Mouse (Mus musculus) heart, embryonic 11.5 days (tissue): ENCODE results near the gene Guk1. TPM values are rescaled to one million over a fixed set of nuclear protein-coding genes. Genes with fewer than 3 reads are reported as not detected.
A peak's percentile ranks its signal among the peaks of the same experiment; 100 is the strongest.

Source experiments
- ATAC-seq: fragments of 200-750 bp; cut with Nextera tagmentation; replicated peaks from 2 replicates; pipeline ENCODE4 v1.8.0; 2017; ENCODE audit warnings: moderate library complexity; ENCODE audit not compliant: insufficient number of reproducible peaks, low FRiP score, low TSS enrichment
- H3K27ac ChIP-seq: fragments of 300-500 bp; sonication (generic); 2 replicates; pipeline ENCODE4 v1.5.1; 2014; ENCODE audit warnings: mild to moderate bottlenecking, low read depth, low read length
- H3K27me3 ChIP-seq: fragments of 300-500 bp; sonication (generic); 2 replicates; pipeline ENCODE4 v1.6.1; 2014; ENCODE audit warnings: mild to moderate bottlenecking, low read length, mixed read lengths; ENCODE audit not compliant: control insufficient read depth, insufficient read depth
- H3K36me3 ChIP-seq: fragments of 300-500 bp; sonication (generic); 2 replicates; pipeline ENCODE4 v1.6.1; 2014; ENCODE audit warnings: mild to moderate bottlenecking, low read length, moderate library complexity, mixed read lengths; ENCODE audit not compliant: control insufficient read depth, insufficient read depth
- H3K4me1 ChIP-seq: fragments of 300-500 bp; sonication (generic); 2 replicates; pipeline ENCODE4 v1.6.1; 2014; ENCODE audit warnings: low read length; ENCODE audit not compliant: control insufficient read depth, insufficient read depth
- H3K4me2 ChIP-seq: fragments of 300-500 bp; sonication (generic); 2 replicates; pipeline ENCODE4 v1.6.1; 2014; ENCODE audit warnings: mild to moderate bottlenecking, moderate library complexity
- H3K4me3 ChIP-seq: fragments of 300-500 bp; sonication (generic); 2 replicates; pipeline ENCODE4 v1.5.1; 2014; ENCODE audit warnings: low read depth, low read length
- H3K9ac ChIP-seq: fragments of 300-500 bp; sonication (generic); 2 replicates; pipeline ENCODE4 v1.6.1; 2014; ENCODE audit warnings: mild to moderate bottlenecking, low read depth, low read length, moderate library complexity
- H3K9me3 ChIP-seq: fragments of 300-500 bp; sonication (generic); replicated peaks from 2 replicates; pipeline ENCODE4 v1.6.1; 2016; ENCODE audit warnings: low read length; ENCODE audit not compliant: control insufficient read depth
- WGBS: fragments of 180-500 bp; shearing (Covaris S2); extraction: QIAGEN DNeasy Blood & Tissue Kit; methylation state at CpG from one replicate; pipeline ENCODE4 v1.1.7; 2014; ENCODE audit not compliant: insufficient replicate concordance; 5-methylcytosine and 5-hydroxymethylcytosine counted together
- polyA plus RNA-seq: library from polyadenylated mRNA; unstranded; fragments of >200 nt; fragmentation: Nextera tagmentation; extraction: Ambion mirVana; gene quantifications from 2 replicates; pipeline ENCODE4 v1.2.1, GENCODE M21; 2014

Gene Guk1
- polyA plus RNA-seq, 1 experiment from 2014 or later = 125 TPM

DNA sequence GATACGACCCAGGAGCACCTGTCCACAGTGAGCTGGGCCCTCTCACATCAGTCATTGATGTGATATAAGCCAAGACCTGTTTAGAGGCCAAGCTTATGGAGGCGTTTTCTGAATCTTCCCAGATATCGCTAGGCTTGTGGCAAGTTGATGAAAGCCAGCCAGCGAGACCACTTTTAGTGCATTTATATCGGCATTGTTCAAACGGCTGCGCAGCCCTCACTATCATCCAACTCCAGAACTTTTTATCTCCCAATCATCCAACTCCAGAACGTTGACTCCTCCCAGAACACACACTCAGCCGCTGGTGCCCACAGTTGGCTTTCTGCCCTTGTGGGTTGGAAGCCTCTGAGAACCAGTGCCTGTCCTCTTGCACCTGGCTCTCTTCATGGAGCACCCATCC is 27.6 kb downstream of the Guk1 start:
- ATAC-seq = 0 out of 2 replicates have a peak, but pooled peaks have one; percentile 16
- WGBS = 50% methylated on average over 9 of the region's 9 CpGs
- Histone ChIP-seq H3K36me3 (no peaks in the 10 kb centered on the region), H3K4me3 (peak overlapping the region; percentile 84), H3K27me3 (no peaks in the 10 kb centered on the region), H3K27ac (peak overlapping the region; percentile 99), H3K9me3 (no peaks in the 10 kb centered on the region), H3K4me2 (peak overlapping the region; percentile 62), H3K9ac (peak overlapping the region; percentile 97; the same call in 1 of the 2 replicates), H3K4me1 (peaks cover 27% of the 10 kb centered on the region)

DNA sequence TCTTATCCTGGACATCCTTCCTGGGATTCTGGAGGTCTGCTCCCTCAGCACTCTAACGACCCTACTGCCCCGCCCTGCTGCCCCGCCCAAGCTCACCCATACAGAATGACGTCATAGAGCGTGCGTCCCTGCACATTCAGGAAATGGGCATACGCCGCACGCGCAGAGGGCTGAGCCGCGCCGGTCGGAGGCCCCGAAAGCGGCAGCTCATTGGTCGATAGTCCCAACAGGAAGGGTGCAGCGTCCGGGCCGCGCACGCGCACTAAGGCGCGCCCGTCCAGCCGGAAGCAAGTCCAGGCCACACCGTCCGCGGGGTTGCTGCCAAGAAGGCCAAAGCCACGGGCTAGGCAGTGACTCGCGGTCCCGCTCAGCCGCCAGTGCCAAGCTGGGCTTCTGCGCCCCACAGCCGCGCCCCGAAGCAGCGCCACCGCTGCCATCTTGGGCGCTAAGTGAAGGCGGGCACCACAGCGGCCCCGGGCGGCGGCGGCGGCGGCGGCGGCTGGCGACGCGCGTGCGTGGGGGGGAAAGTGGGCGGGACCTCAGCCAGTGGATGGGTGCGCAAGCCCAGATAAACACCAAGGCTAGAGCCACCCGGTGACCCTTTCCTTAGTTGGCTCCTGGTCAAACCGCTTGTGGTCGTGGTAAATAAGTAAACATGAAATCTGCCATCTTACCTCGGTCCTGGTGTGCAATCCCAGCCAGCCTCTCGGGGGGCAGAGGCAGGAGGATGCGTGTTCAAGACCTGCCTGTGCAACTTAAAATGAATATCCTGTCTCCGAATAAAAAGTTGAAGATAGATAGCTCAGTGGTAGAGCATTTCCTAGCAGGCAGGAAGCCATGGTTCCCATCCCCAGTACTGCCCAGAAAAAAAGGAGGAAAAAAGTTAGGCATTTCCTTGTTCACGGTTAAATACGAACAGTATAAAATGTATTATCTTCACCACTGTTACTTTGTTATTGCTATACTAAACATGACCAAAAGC is 28.5 kb downstream of the Guk1 start, which contains the start of gene Iba57:
TSS of gene Iba57 (minus strand) at position 485 of the 982 bp plus-strand sequence.
- peak within 1 kb of the TSS; percentile 97 for H3K9ac ChIP-seq
- WGBS = 3% methylated on average over 68 of the region's 68 CpGs
- peak; percentile 97 for ATAC-seq
- peaks cover 27% of the 10 kb centered on the region for H3K4me1 ChIP-seq
- H3K27ac ChIP-seq = peak within 1 kb of the TSS; percentile 99
- no peaks in the 10 kb centered on the region for H3K9me3 ChIP-seq
- no peaks in the 10 kb centered on the region for H3K36me3 ChIP-seq
- H3K4me3 ChIP-seq = peak within 1 kb of the TSS; percentile 84
- no peaks in the 10 kb centered on the region for H3K27me3 ChIP-seq
- H3K4me2 ChIP-seq = peak within 1 kb of the TSS; percentile 62

GRCm38 (mm10) chr11:59162443-59163254 is 29.4 kb downstream of the Guk1 start:
- no peaks in the 10 kb centered on the region for H3K9me3 ChIP-seq
- peak overlapping the region; percentile 84 for H3K4me3 ChIP-seq
- no peaks in the 10 kb centered on the region for H3K27me3 ChIP-seq
- WGBS = 52% methylated on average over 9 of the region's 9 CpGs
- H3K9ac ChIP-seq = peak overlapping the region; percentile 97
- ATAC-seq = 0 out of 2 replicates have a peak, but pooled peaks have one; percentile 3
- H3K27ac ChIP-seq = peak overlapping the region; percentile 99
- H3K36me3 ChIP-seq = no peaks in the 10 kb centered on the region; the same call in 1 of the 2 replicates
- peaks cover 27% of the 10 kb centered on the region for H3K4me1 ChIP-seq
- peak overlapping the region; percentile 62 for H3K4me2 ChIP-seq

- Histone ChIP-seq H3K27me3 (no peaks in the 10 kb centered on the region), H3K36me3 (no peaks in the 10 kb centered on the region; the same call in 1 of the 2 replicates), H3K4me3 (no peak overlapping the region), H3K4me1 (peaks cover 25% of the 10 kb centered on the region), H3K9ac (peak overlapping the region; percentile 18; the same call in 1 of the 2 replicates), H3K27ac (peak overlapping the region; percentile 29), H3K4me2 (no peak overlapping the region), H3K9me3 (no peaks in the 10 kb centered on the region)
- WGBS = 55% methylated on average over 5 of the region's 5 CpGs
- ATAC-seq = no peak
Observed at GRCm38 (mm10) chr11:59161398-59161797, 30.6 kb downstream of the Guk1 start.

DNA sequence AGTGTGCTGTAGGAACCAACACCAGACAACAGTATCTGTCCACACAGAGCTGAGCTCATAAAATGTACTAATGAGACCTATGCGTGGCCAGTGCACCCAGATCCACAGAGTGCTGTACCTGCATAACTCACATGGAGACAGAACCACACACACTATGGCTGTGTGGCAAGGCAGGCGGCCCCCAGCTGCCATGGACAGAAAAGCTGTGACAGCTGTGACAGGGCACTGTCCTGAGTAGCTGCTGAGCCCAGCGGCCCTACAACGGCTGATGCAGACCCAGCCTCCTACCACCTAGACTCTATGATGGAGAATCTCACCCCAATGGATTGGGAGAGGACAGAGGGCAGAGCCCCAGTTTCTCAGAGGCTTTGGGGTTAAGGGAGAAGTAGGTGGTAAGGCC is 32.5 kb downstream of the Guk1 start:
- H3K27me3 ChIP-seq = no peaks in the 10 kb centered on the region
- no peaks in the 10 kb centered on the region for H3K9me3 ChIP-seq
- no peak for ATAC-seq
- H3K4me2 ChIP-seq = no peak overlapping the region
- no peak overlapping the region for H3K9ac ChIP-seq
- H3K4me3 ChIP-seq = no peak overlapping the region
- H3K27ac ChIP-seq = no peak overlapping the region
- no peaks in the 10 kb centered on the region; the same call in 1 of the 2 replicates for H3K36me3 ChIP-seq
- WGBS = 86% methylated on average over 4 of the region's 4 CpGs
- H3K4me1 ChIP-seq = peaks cover 17% of the 10 kb centered on the region

DNA sequence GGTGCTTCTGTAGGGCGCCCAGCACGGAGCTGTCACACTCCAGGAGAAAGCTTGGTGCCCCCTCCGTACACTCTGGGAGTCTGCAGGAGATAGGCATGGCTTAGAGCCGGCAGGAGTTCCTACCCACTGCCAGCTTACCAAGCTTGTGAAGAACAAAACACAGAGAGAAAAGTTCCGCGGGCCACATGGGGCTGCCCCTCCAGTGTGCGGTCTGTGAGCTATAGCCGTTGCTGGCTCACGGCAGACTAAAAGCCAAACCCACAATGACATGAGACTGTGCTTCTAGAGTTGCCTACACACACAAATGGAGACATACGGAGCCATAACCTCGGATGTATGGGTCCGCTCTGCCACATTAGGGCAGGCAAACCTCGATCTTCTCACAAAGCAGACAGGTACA is 32.9 kb downstream of the Guk1 start:
- Histone ChIP-seq H3K4me2 (no peak overlapping the region), H3K9me3 (no peaks in the 10 kb centered on the region), H3K36me3 (no peaks in the 10 kb centered on the region; the same call in 1 of the 2 replicates), H3K4me1 (peaks cover 15% of the 10 kb centered on the region), H3K4me3 (no peak overlapping the region), H3K27ac (no peak overlapping the region), H3K9ac (no peak overlapping the region), H3K27me3 (no peaks in the 10 kb centered on the region)
- ATAC-seq = no peak
- 92% methylated on average over 13 of the region's 13 CpGs for WGBS

GRCm38 (mm10) chr11:59155900-59156299 is 36.1 kb downstream of the Guk1 start:
- Histone ChIP-seq H3K27ac (no peak overlapping the region), H3K9ac (no peak overlapping the region), H3K27me3 (no peaks in the 10 kb centered on the region), H3K4me2 (no peak overlapping the region), H3K9me3 (no peaks in the 10 kb centered on the region), H3K4me3 (no peak overlapping the region), H3K4me1 (peaks cover 3% of the 10 kb centered on the region), H3K36me3 (no peaks in the 10 kb centered on the region; the same call in 1 of the 2 replicates)
- no peak for ATAC-seq
- WGBS = 94% methylated on average over 5 of the region's 5 CpGs

GRCm38 (mm10) chr11:59154220-59154619 is 37.8 kb downstream of the Guk1 start:
- ATAC-seq = peak; percentile 37; the same call in 1 of the 2 replicates
- no peak overlapping the region for H3K4me2 ChIP-seq
- H3K4me3 ChIP-seq = no peak overlapping the region
- WGBS = 69% methylated on average over 7 of the region's 7 CpGs
- peaks cover 3% of the 10 kb centered on the region for H3K4me1 ChIP-seq
- H3K36me3 ChIP-seq = no peaks in the 10 kb centered on the region; the same call in 1 of the 2 replicates
- H3K9ac ChIP-seq = no peak overlapping the region
- peak overlapping the region; percentile 0; the same call in 1 of the 2 replicates for H3K27ac ChIP-seq
- no peaks in the 10 kb centered on the region for H3K27me3 ChIP-seq
- H3K9me3 ChIP-seq = no peaks in the 10 kb centered on the region
